Mouse (Mus musculus) C2C12 (cell line): ENCODE results near the gene Icam5. TPM values are rescaled to one million over a fixed set of nuclear protein-coding genes. Genes with fewer than 3 reads are reported as not detected.

Experiments used
- H3K27me3 ChIP-seq: one replicate; pipeline ENCODE4 v1.6.1; 2011; ENCODE audit not compliant: control insufficient read depth, insufficient read depth, insufficient read length
- H3K36me3 ChIP-seq: one replicate; pipeline ENCODE4 v1.6.1; 2011; ENCODE audit not compliant: control insufficient read depth, insufficient read depth
- H3K4me3 ChIP-seq: one replicate; pipeline ENCODE4 v1.5.1; 2011; ENCODE audit warnings: mild to moderate bottlenecking, control low read depth; ENCODE audit not compliant: poor library complexity, insufficient read depth, severe bottlenecking
- H3K79me2 ChIP-seq: one replicate; pipeline ENCODE4 v1.6.1; 2011; ENCODE audit not compliant: control insufficient read depth, insufficient read depth
- H3K79me3 ChIP-seq: one replicate; pipeline ENCODE4 v1.6.1; 2011; ENCODE audit warnings: low read depth, control low read depth
- H3ac ChIP-seq: one replicate; pipeline ENCODE3; 2011; ENCODE audit warnings: low read depth; ENCODE audit not compliant: control insufficient read depth, insufficient read length
- CEBPB ChIP-seq: IDR thresholded peaks from one replicate; pipeline ENCODE4 v1.6.1; 2011; ENCODE audit warnings: low read depth, mild to moderate bottlenecking, control low read depth, moderate library complexity
- CTCF ChIP-seq: IDR thresholded peaks from one replicate; pipeline ENCODE4 v1.5.1; 2011; ENCODE audit not compliant: control insufficient read depth, insufficient read depth, insufficient read length
- FOSL1 ChIP-seq: IDR thresholded peaks from one replicate; pipeline ENCODE4 v1.8.0; 2011; ENCODE audit warnings: mild to moderate bottlenecking, low read length; ENCODE audit not compliant: poor library complexity, insufficient read depth, severe bottlenecking
- MAX ChIP-seq: IDR thresholded peaks from one replicate; pipeline ENCODE4 v1.6.1; 2011; ENCODE audit warnings: mild to moderate bottlenecking, control low read depth
- MYOD1 ChIP-seq: IDR thresholded peaks from one replicate; pipeline ENCODE4 v1.6.1; 2011; ENCODE audit warnings: low read depth; ENCODE audit not compliant: control insufficient read depth, insufficient read length
- MYOG ChIP-seq: IDR thresholded peaks from one replicate; pipeline ENCODE4 v1.6.1; 2011; ENCODE audit not compliant: control insufficient read depth, insufficient read length; ENCODE audit errors: extremely low read depth
- USF1 ChIP-seq: IDR thresholded peaks from one replicate; pipeline ENCODE4 v1.6.1; 2011; ENCODE audit warnings: low read depth, mild to moderate bottlenecking, control low read depth, moderate library complexity
- polyA plus RNA-seq: library from polyadenylated mRNA; unstranded; fragments of >200 nt; fragmentation: generic; extraction: Trizol; gene quantifications from one replicate; pipeline ENCODE4 v1.2.1, GENCODE M21; 2012; ENCODE audit warnings: missing spikeins

Icam5 gene
- polyA plus RNA-seq, 1 experiment, result 0.46 TPM

DNA sequence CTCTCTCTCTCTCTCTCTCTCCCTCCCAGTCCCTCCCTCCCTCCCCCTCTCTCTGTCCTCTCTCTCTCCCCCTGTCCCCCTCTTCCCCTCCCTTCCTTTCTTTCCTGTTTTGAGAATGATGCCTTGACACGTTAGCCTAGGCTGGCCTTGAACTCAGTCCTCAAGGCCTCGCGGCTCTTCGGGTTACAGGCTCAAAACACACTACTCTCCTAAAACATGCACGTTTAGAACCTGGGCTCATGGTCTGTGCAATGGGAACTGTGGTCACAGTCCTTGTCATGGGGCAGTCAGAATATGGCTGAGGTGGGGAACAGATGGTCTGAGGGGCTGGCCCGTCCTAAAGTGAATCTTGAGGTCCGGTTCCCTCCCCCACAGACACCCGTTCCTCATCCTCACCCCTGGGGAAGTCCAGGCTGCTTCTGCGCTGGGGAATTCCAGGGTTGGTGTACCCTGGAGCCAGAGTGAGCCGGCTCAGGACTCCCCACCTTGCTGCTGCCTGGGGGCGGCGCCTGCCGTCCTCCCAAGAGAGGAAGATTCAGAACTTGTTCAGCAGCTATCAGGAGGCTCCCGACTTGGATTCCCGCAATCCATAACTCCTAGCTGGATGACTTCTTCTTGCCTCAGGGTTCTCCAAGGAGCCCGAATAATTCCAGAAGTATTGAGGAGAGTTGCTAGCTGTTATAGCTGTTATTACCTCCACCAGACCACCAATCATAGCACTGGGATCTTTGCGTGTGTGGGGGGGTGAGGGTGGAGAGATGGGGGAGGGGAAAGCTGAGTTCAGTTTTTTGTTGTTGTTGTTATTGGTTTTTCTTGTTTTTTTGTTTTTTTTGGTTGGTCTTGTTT is 15.3 kb upstream of the Icam5 start:
- Histone ChIP-seq H3ac (no peak overlapping the region), H3K4me3 (no peak overlapping the region), H3K27me3 (peaks cover 22% of the 10 kb centered on the region), H3K79me2 (no peaks in the 10 kb centered on the region), H3K36me3 (no peaks in the 10 kb centered on the region), H3K79me3 (no peaks in the 10 kb centered on the region)
- TF ChIP-seq CEBPB, result no peak
- TF ChIP-seq MAX, result no peak
- no peak for TF ChIP-seq USF1
- no peak for TF ChIP-seq MYOD1
- TF ChIP-seq FOSL1, result no peak
- no peak for TF ChIP-seq CTCF
- no peak for TF ChIP-seq MYOG

DNA sequence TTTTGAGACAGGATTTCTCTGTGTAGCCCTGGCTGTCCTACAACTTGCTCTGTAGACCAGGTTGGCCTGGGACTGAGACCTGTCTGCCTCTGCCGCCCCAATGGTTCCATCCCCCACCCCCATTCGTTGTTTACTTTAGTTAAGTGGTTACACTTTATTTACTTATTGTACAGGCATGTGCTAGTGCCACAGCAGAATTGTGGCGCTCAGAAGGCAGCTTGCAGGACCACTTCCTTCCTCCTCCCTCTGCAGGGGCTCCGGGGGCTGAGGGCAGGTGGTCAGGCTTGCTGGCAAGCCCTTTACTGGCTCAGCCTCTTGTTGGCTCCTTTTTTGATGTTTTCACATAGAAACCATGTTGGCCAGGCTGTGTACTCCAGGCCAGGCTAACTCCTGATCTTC is 14.7 kb upstream of the Icam5 start:
- Histone ChIP-seq H3K27me3 (peaks cover 22% of the 10 kb centered on the region), H3K79me3 (no peaks in the 10 kb centered on the region), H3K4me3 (no peak overlapping the region), H3ac (no peak overlapping the region), H3K36me3 (no peaks in the 10 kb centered on the region), H3K79me2 (no peaks in the 10 kb centered on the region)
- TF ChIP-seq FOSL1, result no peak
- no peak for TF ChIP-seq CTCF
- TF ChIP-seq MYOG, result no peak
- no peak for TF ChIP-seq USF1
- TF ChIP-seq MYOD1, result no peak
- no peak for TF ChIP-seq CEBPB
- TF ChIP-seq MAX, result no peak

DNA sequence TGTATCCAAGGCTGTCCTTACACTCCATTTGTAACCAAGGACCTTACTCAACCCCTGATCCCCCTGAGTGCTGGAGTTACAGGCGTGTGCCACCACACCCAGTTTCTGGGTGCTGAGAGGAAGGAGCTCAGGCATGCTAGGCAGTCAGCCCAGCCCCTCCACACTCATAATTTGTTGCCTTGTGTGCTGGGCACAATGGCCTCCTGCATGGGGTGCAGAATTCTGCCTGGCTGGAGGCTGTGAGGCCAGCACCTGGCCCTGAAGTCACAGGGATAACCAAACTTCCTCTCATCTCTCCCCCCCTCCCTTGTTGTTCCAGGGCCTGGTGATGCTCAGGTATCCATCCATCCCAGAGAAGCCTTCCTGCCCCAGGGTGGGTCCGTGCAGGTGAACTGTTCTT is 13.3 kb upstream of the Icam5 start:
- H3K79me2 ChIP-seq, result no peaks in the 10 kb centered on the region
- H3K79me3 ChIP-seq, result no peaks in the 10 kb centered on the region
- no peak overlapping the region for H3K4me3 ChIP-seq
- no peak overlapping the region for H3ac ChIP-seq
- no peaks in the 10 kb centered on the region for H3K36me3 ChIP-seq
- H3K27me3 ChIP-seq, result peaks cover 22% of the 10 kb centered on the region
- TF ChIP-seq CTCF (no peak), MYOG (no peak), FOSL1 (no peak), MAX (no peak), USF1 (no peak), MYOD1 (no peak)

- no peak overlapping the region for H3ac ChIP-seq
- no peaks in the 10 kb centered on the region for H3K36me3 ChIP-seq
- no peak overlapping the region for H3K4me3 ChIP-seq
- H3K79me3 ChIP-seq, result no peaks in the 10 kb centered on the region
- H3K27me3 ChIP-seq, result peaks cover 6% of the 10 kb centered on the region
- H3K79me2 ChIP-seq, result no peaks in the 10 kb centered on the region
- TF ChIP-seq CTCF, result no peak
These were observed 10.5 kb upstream of the Icam5 start for GRCm38 (mm10) chr9:21021363-21021762.

DNA sequence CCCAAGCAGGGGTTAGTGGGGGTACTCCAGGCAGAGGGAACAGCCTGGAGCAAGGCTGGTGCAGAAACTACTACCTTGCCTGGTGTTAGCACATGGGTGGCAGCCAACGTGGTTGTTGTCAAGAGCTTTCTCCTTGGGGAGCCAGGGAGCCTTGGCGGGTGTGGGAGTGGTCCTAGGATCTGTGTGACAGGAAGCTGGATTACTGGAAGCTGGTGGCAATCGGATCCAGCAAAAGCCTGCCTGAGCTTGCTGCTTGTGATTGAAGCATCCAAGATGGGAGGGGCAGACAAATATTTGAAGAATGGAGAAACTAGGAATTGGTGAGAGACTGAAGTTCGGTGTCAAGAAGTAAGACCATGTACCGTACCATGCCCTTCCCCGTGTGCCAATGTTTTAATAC is 9.6 kb upstream of the Icam5 start:
- TF ChIP-seq CTCF (no peak), MYOD1 (no peak), MAX (no peak), USF1 (no peak), FOSL1 (no peak), MYOG (no peak), CEBPB (no peak)
- Histone ChIP-seq H3K4me3 (no peak overlapping the region), H3K27me3 (no peaks in the 10 kb centered on the region), H3ac (no peak overlapping the region), H3K36me3 (no peaks in the 10 kb centered on the region), H3K79me2 (no peaks in the 10 kb centered on the region), H3K79me3 (no peaks in the 10 kb centered on the region)

GRCm38 (mm10) chr9:21022726-21023125 is 9.1 kb upstream of the Icam5 start:
- H3ac ChIP-seq, result no peak overlapping the region
- H3K27me3 ChIP-seq, result no peaks in the 10 kb centered on the region
- no peak overlapping the region for H3K4me3 ChIP-seq
- H3K36me3 ChIP-seq, result no peaks in the 10 kb centered on the region
- no peaks in the 10 kb centered on the region for H3K79me2 ChIP-seq
- no peak for TF ChIP-seq FOSL1
- TF ChIP-seq CEBPB, result no peak
- no peak for TF ChIP-seq MYOD1
- TF ChIP-seq MYOG, result no peak
- TF ChIP-seq MAX, result no peak
- no peak for TF ChIP-seq CTCF
- TF ChIP-seq USF1, result no peak
- no peaks in the 10 kb centered on the region for H3K79me3 ChIP-seq
